Mouse (Mus musculus): ENCODE data around the gene Arhgap31.

The Arhgap31 gene

GRCm38 (mm10) chr16:38651721-38652231, 61.3 kb downstream of the Arhgap31 start:
- DNase-seq (ENCODE audit: inconsistent ontology term): no peak

GRCm38 (mm10) chr16:38651306-38651705, 61.8 kb downstream of the Arhgap31 start:
- no peak for DNase-seq (ENCODE audit: inconsistent ontology term)

- no peak for DNase-seq (ENCODE audit: inconsistent ontology term)
These were observed 63.6 kb downstream of the Arhgap31 start for GRCm38 (mm10) chr16:38649431-38649827.

GRCm38 (mm10) chr16:38648783-38649430, 64.2 kb downstream of the Arhgap31 start:
- DNase-seq (ENCODE audit: inconsistent ontology term): no peak

- no peak for DNase-seq (ENCODE audit: inconsistent ontology term)
These were observed 64.9 kb downstream of the Arhgap31 start for GRCm38 (mm10) chr16:38648155-38648554.

GRCm38 (mm10) chr16:38644455-38644854, 68.6 kb downstream of the Arhgap31 start:
- peak; percentile 37 for DNase-seq (ENCODE audit: inconsistent ontology term)

- no peak for DNase-seq (ENCODE audit: inconsistent ontology term)
These were observed 76.0 kb downstream of the Arhgap31 start for GRCm38 (mm10) chr16:38637085-38637484.

- DNase-seq (ENCODE audit: inconsistent ontology term): no peak
These were observed 76.4 kb downstream of the Arhgap31 start for GRCm38 (mm10) chr16:38636682-38637081.

- no peak for DNase-seq (ENCODE audit: inconsistent ontology term)
These were observed 77.2 kb downstream of the Arhgap31 start for GRCm38 (mm10) chr16:38635833-38636390.

- peak; percentile 29 for DNase-seq (ENCODE audit: inconsistent ontology term)
These were observed 80.9 kb downstream of the Arhgap31 start for GRCm38 (mm10) chr16:38632147-38632546.

- no peak for DNase-seq (ENCODE audit: inconsistent ontology term)
These were observed 87.2 kb downstream of the Arhgap31 start for GRCm38 (mm10) chr16:38625811-38626369.

- no peak for DNase-seq (ENCODE audit: inconsistent ontology term)
These were observed 87.7 kb downstream of the Arhgap31 start for GRCm38 (mm10) chr16:38625411-38625810.

GRCm38 (mm10) chr16:38624303-38624702, 88.8 kb downstream of the Arhgap31 start:
- no peak for DNase-seq (ENCODE audit: inconsistent ontology term)

- no peak for DNase-seq (ENCODE audit: inconsistent ontology term)
These were observed 90.8 kb downstream of the Arhgap31 start for GRCm38 (mm10) chr16:38622283-38622682.

GRCm38 (mm10) chr16:38620696-38621450, 92.2 kb downstream of the Arhgap31 start:
- DNase-seq (ENCODE audit: inconsistent ontology term): no peak

GRCm38 (mm10) chr16:38619054-38619453, 94.0 kb downstream of the Arhgap31 start:
- DNase-seq (ENCODE audit: inconsistent ontology term): peak; percentile 46

GRCm38 (mm10) chr16:38617977-38618376, 95.1 kb downstream of the Arhgap31 start:
- no peak for DNase-seq (ENCODE audit: inconsistent ontology term)

GRCm38 (mm10) chr16:38613646-38614045, 99.4 kb downstream of the Arhgap31 start:
- DNase-seq (ENCODE audit: inconsistent ontology term): no peak

- no peak for DNase-seq (ENCODE audit: inconsistent ontology term)
These were observed 100.4 kb downstream of the Arhgap31 start for GRCm38 (mm10) chr16:38612646-38613045.

- no peak for DNase-seq (ENCODE audit: inconsistent ontology term)
These were observed 104.0 kb downstream of the Arhgap31 start for GRCm38 (mm10) chr16:38609092-38609491.

GRCm38 (mm10) chr16:38608687-38609086, 104.4 kb downstream of the Arhgap31 start:
- DNase-seq (ENCODE audit: inconsistent ontology term): no peak

- no peak for DNase-seq (ENCODE audit: inconsistent ontology term)
These were observed 106.6 kb downstream of the Arhgap31 start for GRCm38 (mm10) chr16:38606509-38606908.

All from Muller cell, postnatal 12 days (primary cell).